Mouse (Mus musculus) midbrain, embryonic 13.5 days (tissue): ENCODE measurements around the gene Mthfr. TPM values are rescaled to one million over a fixed set of nuclear protein-coding genes. Genes with fewer than 3 reads are reported as not detected.

Experiments used
- ATAC-seq: fragments of 200-750 bp; cut with Nextera tagmentation; 2 replicates; pipeline ENCODE4 v1.8.0; 2017; ENCODE audit warnings: mild to moderate bottlenecking, moderate TSS enrichment, moderate library complexity
- H3K27ac ChIP-seq: fragments of 300-500 bp; sonication (generic); 2 replicates; pipeline ENCODE4 v1.5.1; 2015; ENCODE audit warnings: inconsistent platforms, mild to moderate bottlenecking, moderate library complexity
- H3K27me3 ChIP-seq: fragments of 300-500 bp; sonication (generic); 2 replicates; pipeline ENCODE4 v1.6.1; 2015; ENCODE audit warnings: mild to moderate bottlenecking, inconsistent platforms
- H3K36me3 ChIP-seq: fragments of 300-500 bp; sonication (generic); 2 replicates; pipeline ENCODE4 v1.6.1; 2015; ENCODE audit warnings: mild to moderate bottlenecking, inconsistent platforms
- H3K4me1 ChIP-seq: fragments of 300-500 bp; sonication (generic); replicated peaks from 2 replicates; pipeline ENCODE4 v1.6.1; 2015; ENCODE audit warnings: inconsistent platforms
- H3K4me2 ChIP-seq: fragments of 300-500 bp; sonication (generic); replicated peaks from 2 replicates; pipeline ENCODE4 v1.6.1; 2015; ENCODE audit warnings: moderate library complexity, mild to moderate bottlenecking, inconsistent platforms
- H3K4me3 ChIP-seq: fragments of 300-500 bp; sonication (generic); replicated peaks from 2 replicates; pipeline ENCODE4 v1.5.1; 2015; ENCODE audit warnings: mild to moderate bottlenecking, inconsistent platforms
- H3K9ac ChIP-seq: fragments of 300-500 bp; sonication (generic); replicated peaks from 2 replicates; pipeline ENCODE4 v1.6.1; 2015; ENCODE audit warnings: mild to moderate bottlenecking, inconsistent platforms
- H3K9me3 ChIP-seq: fragments of 300-500 bp; sonication (generic); 2 replicates; pipeline ENCODE4 v1.6.1; 2016; ENCODE audit warnings: mild to moderate bottlenecking, inconsistent platforms
- WGBS: fragments of 180-500 bp; shearing (Covaris S2); methylation state at CpG from one replicate; pipeline ENCODE4 v1.1.7; 2015; 5-methylcytosine and 5-hydroxymethylcytosine counted together
- polyA plus RNA-seq: library from polyadenylated mRNA; unstranded; fragments of >200 nt; fragmentation: Nextera tagmentation; extraction: Ambion mirVana; gene quantifications from 2 replicates; pipeline ENCODE4 v1.2.1, GENCODE M21; 2015

The Mthfr gene
- polyA plus RNA-seq, 1 experiment from 2014 or later: 28.4 TPM

DNA sequence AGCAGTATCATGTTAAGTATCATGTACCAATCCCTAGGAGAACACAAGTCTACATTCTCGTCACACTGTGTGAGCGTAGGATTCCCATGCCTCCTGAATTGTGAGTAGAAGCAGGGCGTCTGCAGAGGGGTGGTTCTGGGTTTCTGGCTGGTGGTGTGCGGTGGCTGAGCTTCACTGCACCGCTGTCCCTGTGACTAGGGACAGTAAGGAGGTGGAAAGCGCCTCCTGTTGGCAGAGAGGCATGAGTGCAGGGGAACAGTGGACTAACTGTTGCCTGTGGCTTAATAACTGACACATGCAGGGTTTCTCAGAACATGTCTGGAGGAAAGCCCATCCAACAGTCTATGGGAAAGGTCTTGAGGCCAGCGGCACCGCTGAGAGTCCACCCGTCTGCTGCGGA lies 23.5 kb upstream of the Mthfr start:
- Histone ChIP-seq H3K4me2 (no peak overlapping the region), H3K36me3 (peaks cover 97% of the 10 kb centered on the region), H3K27ac (no peak overlapping the region), H3K4me3 (no peak overlapping the region), H3K9ac (no peak overlapping the region), H3K4me1 (peaks cover 6% of the 10 kb centered on the region), H3K9me3 (no peaks in the 10 kb centered on the region), H3K27me3 (no peaks in the 10 kb centered on the region)
- ATAC-seq: no peak
- 84% methylated on average over 10 of the region's 10 CpGs for WGBS

DNA sequence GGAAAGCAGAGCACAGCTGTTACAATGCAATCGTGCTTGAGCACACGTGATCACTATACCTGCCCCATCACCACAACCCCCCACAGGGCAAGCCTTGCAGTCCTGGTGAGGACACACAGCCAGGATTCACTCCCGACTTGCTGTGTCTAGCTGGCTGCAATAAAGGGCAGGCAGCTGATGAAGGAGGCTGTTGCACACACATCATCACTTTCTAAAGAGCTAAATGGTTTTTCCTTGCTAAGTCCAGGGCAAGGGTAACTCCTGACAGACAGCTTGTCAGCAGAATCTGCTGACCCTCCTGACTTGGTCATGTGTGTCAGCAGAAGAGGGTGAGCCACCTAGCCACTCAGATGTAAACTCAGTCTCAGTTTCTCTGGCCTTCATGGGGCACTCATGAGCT lies 21.9 kb upstream of the Mthfr start:
- Histone ChIP-seq H3K27me3 (no peaks in the 10 kb centered on the region), H3K9me3 (no peaks in the 10 kb centered on the region), H3K36me3 (peaks cover 97% of the 10 kb centered on the region), H3K4me2 (no peak overlapping the region), H3K4me3 (no peak overlapping the region), H3K4me1 (peaks cover 6% of the 10 kb centered on the region), H3K27ac (no peak overlapping the region), H3K9ac (no peak overlapping the region)
- ATAC-seq: no peak
- WGBS: 77% methylated on average over 3 of the region's 3 CpGs

DNA sequence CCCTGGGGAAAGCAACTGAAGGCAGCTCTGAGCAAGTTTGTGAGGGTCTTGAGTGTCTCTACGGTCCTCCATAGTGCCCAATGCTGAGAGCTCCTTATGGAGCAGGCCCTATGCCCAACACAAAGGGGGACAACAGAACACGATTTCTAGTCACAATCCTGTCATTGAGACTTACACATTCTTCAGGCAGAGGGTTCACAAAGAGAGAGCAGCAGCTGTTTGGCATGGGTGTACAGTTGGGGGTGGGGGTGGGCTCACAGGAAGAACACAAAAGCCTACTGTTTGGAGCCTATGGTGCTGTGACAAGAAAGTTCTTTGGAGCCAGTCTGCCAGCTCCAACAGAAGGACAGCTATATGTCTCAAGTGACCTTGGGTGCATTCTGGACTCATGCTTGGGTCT lies 20.5 kb upstream of the Mthfr start:
- H3K4me3 ChIP-seq: no peak overlapping the region
- H3K4me2 ChIP-seq: no peak overlapping the region
- 50% methylated on average over 2 of the region's 2 CpGs for WGBS
- no peak overlapping the region for H3K9ac ChIP-seq
- peak; percentile 76 for ATAC-seq
- H3K27ac ChIP-seq: peak overlapping the region; percentile 76
- no peaks in the 10 kb centered on the region for H3K27me3 ChIP-seq
- no peaks in the 10 kb centered on the region for H3K9me3 ChIP-seq
- H3K36me3 ChIP-seq: peaks cover 97% of the 10 kb centered on the region
- H3K4me1 ChIP-seq: peaks cover 6% of the 10 kb centered on the region

DNA sequence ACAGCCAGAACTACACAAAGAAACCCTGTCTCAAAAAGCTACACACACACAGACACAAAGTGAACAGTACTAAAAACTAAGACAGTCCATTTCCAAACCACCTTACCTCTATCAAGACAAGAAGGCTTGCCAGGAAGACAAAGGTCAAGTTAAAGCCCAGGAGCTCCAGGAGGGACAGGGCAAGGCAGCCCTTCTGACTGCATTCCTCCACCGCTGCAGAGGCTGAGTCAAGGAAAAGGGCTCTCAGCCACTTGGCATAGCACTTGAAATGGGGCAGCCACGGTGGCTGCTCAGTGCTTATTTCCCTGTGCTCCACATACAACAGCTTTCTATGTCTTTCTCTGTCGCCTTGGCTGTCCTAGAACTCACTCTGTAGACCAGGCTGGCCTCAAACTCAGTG lies 14.9 kb upstream of the Mthfr start:
- peaks cover 94% of the 10 kb centered on the region for H3K36me3 ChIP-seq
- H3K4me3 ChIP-seq: no peak overlapping the region
- H3K9ac ChIP-seq: no peak overlapping the region
- no peak for ATAC-seq
- H3K27me3 ChIP-seq: no peaks in the 10 kb centered on the region
- 94% methylated on average over 3 of the region's 3 CpGs for WGBS
- peaks cover under 1% of the 10 kb centered on the region; the same call in 1 of the 2 replicates for H3K4me1 ChIP-seq
- H3K9me3 ChIP-seq: no peaks in the 10 kb centered on the region
- no peak overlapping the region for H3K27ac ChIP-seq
- no peak overlapping the region for H3K4me2 ChIP-seq

DNA sequence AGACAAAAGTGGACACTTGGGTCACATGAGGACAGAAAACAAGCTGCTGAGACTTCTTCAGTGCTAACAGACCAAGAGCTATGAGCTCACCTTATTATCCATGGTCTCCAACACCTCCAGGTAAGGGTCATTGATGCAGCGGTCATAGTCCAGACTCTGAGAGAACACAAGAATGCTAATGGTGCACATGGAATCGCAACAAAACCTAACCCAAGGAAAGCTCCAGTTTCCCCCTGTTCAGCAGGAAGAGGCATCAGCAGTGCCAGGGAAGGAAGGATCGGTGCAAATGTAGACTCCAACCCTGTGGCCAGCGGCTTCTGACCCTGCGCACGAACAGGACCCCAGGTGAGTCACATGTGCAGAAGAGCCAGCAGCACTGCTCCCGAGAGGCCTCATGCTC lies 9.6 kb upstream of the Mthfr start:
- no peak for ATAC-seq
- WGBS: 93% methylated on average over 7 of the region's 7 CpGs

DNA sequence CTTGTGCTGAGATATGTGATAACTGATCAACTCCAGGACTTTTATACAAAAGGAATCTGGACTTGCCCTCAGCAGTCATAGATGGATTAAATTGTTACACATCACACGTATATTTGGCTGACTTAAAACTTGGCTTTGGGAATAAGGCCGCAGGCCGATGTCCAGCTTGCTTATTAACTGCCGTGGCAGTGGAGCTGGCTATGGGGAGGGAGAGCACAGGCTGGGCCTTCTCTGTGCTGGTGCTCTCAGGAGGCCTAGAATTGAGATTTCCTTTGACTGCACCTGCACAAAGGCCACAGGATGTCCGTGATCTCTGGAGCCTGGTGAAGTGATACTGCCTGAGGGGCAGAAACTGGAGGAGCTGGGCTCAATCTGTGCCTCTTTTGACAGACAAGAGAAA lies 8.4 kb upstream of the Mthfr start:
- no peak overlapping the region for H3K4me3 ChIP-seq
- no peak overlapping the region for H3K9ac ChIP-seq
- H3K27ac ChIP-seq: no peak overlapping the region
- H3K9me3 ChIP-seq: no peaks in the 10 kb centered on the region
- peaks cover 75% of the 10 kb centered on the region for H3K36me3 ChIP-seq
- 83% methylated on average over 5 of the region's 5 CpGs for WGBS
- no peak for ATAC-seq
- H3K4me2 ChIP-seq: no peak overlapping the region
- no peaks in the 10 kb centered on the region for H3K27me3 ChIP-seq
- 0 out of 2 replicates have a peak, but pooled peaks cover 9% of the 10 kb centered on the region for H3K4me1 ChIP-seq

More for the DNA sequence above, 9.6 kb upstream of the Mthfr start:
- Histone ChIP-seq H3K27ac (no peak overlapping the region), H3K4me1 (0 out of 2 replicates have a peak, but pooled peaks cover 5% of the 10 kb centered on the region), H3K9me3 (no peaks in the 10 kb centered on the region), H3K4me3 (no peak overlapping the region), H3K27me3 (no peaks in the 10 kb centered on the region), H3K36me3 (peaks cover 75% of the 10 kb centered on the region), H3K9ac (no peak overlapping the region), H3K4me2 (no peak overlapping the region)

DNA sequence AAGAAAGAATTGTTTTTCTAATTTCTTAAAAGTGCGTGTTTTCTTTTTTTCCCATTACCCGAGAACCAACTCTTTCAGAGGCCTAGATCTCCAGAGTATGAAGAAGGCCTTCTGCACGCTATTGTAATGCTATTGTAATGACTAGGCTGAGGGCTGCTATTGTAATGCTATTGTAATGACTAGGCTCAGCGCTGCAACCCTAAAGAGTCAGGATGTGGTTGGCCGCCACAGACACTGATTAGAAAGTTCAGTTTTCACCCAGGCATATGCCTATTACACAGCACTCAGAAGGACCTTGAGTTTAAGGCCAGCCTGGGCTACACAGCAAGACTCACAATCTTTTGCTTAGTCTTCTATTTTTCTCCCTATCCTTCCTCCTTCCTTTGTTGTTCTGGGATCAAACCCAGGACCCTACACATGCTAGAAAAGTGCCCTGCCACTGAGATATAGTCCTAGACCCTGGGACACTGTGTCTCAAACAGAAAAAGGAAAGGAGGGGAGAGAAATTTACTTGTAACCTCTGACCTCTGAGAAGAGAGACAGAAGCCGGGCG lies 4.9 kb upstream of the Mthfr start:
- H3K27ac ChIP-seq: no peak overlapping the region
- peaks cover 53% of the 10 kb centered on the region for H3K36me3 ChIP-seq
- no peak overlapping the region for H3K4me2 ChIP-seq
- H3K4me3 ChIP-seq: no peak overlapping the region
- ATAC-seq: no peak
- no peaks in the 10 kb centered on the region for H3K9me3 ChIP-seq
- H3K27me3 ChIP-seq: no peaks in the 10 kb centered on the region
- 61% methylated on average over 7 of the region's 7 CpGs for WGBS
- H3K9ac ChIP-seq: no peak overlapping the region
- peaks cover 19% of the 10 kb centered on the region for H3K4me1 ChIP-seq

DNA sequence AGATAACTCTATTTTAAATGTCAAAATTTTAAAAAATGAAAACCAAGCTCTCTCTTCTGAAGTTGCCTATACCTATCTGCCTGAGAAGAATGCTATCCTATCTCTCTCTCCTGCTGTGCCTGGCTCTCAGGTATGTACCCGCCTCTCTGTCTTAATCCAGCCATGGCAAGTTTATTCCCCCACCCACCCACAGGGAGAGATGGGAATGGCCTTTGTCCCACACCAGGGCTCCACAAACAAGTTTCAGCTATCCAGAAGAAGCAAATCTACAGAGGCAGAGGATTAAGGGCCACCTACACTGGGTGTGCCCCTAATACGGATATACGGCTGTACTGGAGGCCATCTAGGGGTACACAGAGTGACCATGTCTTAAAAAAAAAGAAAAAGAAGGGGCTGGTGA lies 3.4 kb upstream of the Mthfr start:
- Histone ChIP-seq H3K4me2 (no peak overlapping the region), H3K27me3 (no peaks in the 10 kb centered on the region), H3K9ac (no peak overlapping the region), H3K4me3 (no peak overlapping the region), H3K36me3 (peaks cover 44% of the 10 kb centered on the region), H3K27ac (no peak overlapping the region), H3K9me3 (no peaks in the 10 kb centered on the region), H3K4me1 (peaks cover 33% of the 10 kb centered on the region)
- ATAC-seq: no peak
- WGBS: 90% methylated on average over 3 of the region's 3 CpGs

DNA sequence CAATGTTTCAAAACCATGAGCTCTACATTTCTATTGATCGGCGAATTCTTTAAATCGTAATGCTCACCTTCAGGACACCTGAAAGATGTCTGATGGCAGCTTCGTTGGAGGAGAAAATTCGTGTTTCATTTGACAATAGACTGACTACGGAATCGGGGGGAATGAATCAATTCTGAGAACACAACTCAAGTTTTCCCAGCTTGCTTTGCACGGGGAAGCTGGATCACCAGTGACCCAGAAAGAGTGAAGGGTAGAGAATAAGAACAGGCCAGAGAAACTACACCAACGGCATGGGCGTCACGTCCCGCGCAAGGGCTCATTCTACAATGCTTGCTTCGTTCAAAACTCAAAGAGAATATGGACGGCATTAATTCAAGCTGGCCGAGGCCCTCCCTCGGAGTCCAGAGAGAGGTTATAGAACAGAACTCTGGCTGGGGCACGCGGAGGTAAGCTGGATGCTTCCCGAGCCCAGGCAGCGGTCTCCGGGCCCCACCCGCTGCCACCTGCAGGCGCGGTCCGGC lies 738 bp upstream of the Mthfr start:
- Histone ChIP-seq H3K9me3 (no peaks in the 10 kb centered on the region), H3K27me3 (no peaks in the 10 kb centered on the region), H3K9ac (peak overlapping the region; percentile 93), H3K4me1 (peaks cover 60% of the 10 kb centered on the region), H3K4me3 (peak overlapping the region; percentile 91), H3K27ac (peak overlapping the region; percentile 90), H3K4me2 (peak overlapping the region; percentile 91), H3K36me3 (peaks cover 28% of the 10 kb centered on the region)
- ATAC-seq: no peak
- WGBS: 8% methylated on average over 26 of the region's 26 CpGs

DNA sequence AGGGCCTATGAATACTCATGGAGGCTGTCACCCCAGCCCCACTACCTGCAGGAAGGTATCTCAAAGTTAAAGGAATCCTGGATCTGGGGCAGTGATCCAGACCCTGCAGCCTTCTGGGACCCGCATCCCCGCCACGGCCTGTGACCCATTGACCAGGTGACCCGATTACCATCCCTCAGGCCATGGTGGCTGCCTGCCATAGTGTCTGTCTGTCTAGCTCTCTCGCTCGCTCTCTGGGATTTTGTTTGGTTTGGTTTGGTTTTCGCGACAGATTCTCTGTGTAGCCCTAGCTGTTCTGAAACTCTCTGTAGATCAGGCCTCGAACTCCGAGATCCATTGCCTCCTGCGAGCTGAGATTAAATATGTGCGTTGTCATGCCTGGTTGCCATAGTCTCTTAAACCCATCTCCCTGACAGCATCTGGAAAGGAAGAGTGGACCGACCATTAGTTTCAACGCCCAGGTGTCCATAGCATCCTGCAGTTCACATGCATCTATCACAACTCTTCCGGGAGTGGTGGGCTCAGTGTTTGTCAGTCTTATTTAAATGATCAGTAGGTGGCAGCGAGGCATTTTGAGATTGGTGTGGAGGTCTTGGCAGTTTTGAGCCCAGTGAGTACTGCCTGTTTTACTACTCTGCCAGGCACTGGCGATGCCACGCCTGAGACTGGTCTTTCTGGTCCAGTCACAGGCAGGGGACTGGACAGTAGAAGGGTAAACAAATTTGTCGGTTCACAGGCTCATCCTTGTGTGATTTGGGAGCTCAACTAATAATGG lies 564 bp downstream of the Mthfr start:
- Histone ChIP-seq H3K36me3 (peaks cover 25% of the 10 kb centered on the region), H3K9ac (peak overlapping the region; percentile 80), H3K27me3 (no peaks in the 10 kb centered on the region), H3K9me3 (no peaks in the 10 kb centered on the region), H3K4me2 (peak overlapping the region; percentile 91), H3K27ac (peak overlapping the region; percentile 89), H3K4me3 (peak overlapping the region; percentile 91), H3K4me1 (peaks cover 62% of the 10 kb centered on the region)
- ATAC-seq: no peak
- 18% methylated on average over 19 of the region's 19 CpGs for WGBS

DNA sequence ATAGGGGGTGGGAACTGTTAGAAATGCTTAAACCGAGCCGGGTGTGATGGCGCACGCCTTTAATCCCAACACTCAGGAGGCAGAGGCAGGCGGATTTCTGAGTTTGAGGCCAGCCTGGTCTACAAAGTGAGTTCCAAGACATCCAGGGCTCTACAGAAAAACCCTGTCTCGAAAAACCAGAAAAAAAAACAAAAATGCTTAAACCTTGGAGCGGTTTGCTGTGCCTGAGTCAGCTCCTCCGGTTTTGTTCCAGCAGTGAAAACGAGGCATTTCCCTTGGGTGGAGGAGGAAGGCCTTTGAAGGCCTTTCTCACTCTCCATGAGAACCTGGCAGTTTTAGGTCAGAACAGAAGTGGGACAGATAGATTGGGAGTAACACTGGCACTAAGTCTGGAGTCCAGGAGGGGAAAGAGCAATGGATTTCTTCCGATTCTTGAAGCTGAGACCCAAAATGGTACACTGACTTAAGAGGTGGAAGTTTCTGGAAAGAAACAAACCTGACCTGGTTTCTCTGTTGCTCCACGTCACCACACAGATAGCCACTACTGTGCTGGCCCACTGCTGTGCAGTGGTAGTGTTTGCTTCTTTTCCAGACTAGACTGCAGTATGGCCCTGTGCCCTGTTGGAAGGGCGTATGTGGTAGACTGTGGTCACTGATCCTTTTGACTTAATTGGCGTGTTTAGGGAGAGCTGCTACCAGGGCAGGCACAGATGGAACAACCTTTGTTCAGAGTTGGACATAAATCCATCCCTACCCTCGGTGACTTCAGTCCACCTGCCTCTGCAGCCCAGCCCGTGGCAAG lies 1.4 kb downstream of the Mthfr start:
- Histone ChIP-seq H3K27ac (peak overlapping the region; percentile 89), H3K9ac (peak overlapping the region; percentile 80), H3K9me3 (no peaks in the 10 kb centered on the region), H3K4me2 (peak overlapping the region; percentile 91), H3K4me1 (peaks cover 66% of the 10 kb centered on the region), H3K27me3 (no peaks in the 10 kb centered on the region), H3K36me3 (peaks cover 25% of the 10 kb centered on the region), H3K4me3 (peak overlapping the region; percentile 91)
- ATAC-seq: peak; percentile 0
- 60% methylated on average over 15 of the region's 15 CpGs for WGBS
